Mouse (Mus musculus) Patski (cell line): Measurements from ENCODE around the gene Peak1. TPM values are rescaled to one million over a fixed set of nuclear protein-coding genes. Genes with fewer than 3 reads are reported as not detected.
A peak's percentile ranks its signal among the peaks of the same experiment; 100 is the strongest.
"Not testable (repeated sequence)": the region's sequence is repeated elsewhere in the genome, so short reads cannot be mapped to it uniquely, and the experiment has no call there.

Source experiments
- ATAC-seq: fragments of 100-300 bp; one replicate; pipeline ENCODE4 v1.8.0; 2021
- CTCF ChIA-PET: fragments of 350-600 bp; sonication (Branson Sonifier 250); formaldehyde crosslinking; loops from one replicate; lab custom pipeline; 2022; ENCODE audit warnings: inconsistent platforms; lab: Charles Lee
- POLR2A ChIA-PET: fragments of 350-600 bp; sonication (Branson Sonifier 250); formaldehyde crosslinking; loops from one replicate; lab custom pipeline; 2022; ENCODE audit warnings: antibody characterized with exemption, inconsistent platforms; lab: Charles Lee
- DNase-seq: peaks from one replicate; pipeline ENCODE4 v3.0.0-alpha.2; 2011; ENCODE audit warnings: low read depth, low spot score
- H3K27me3 ChIP-seq: fragments of 371-371 bp; one replicate; pipeline ENCODE4 v1.5.1; 2021
- CTCF ChIP-seq: fragments of 100-300 bp; IDR thresholded peaks from one replicate; pipeline ENCODE4 v1.5.1; 2021
- in situ Hi-C: fragments of 300-500 bp; cut with MboI; formaldehyde crosslinking; loops from 3 replicates; pipeline ENCODE4 v1.11.1; 2018; ENCODE audit warnings: low pct_unique_long_range_greater_than_20kb, mixed read lengths
- polyA plus RNA-seq: library from polyadenylated mRNA; unstranded; gene quantifications from one replicate; pipeline ENCODE4 v1.2.3, GENCODE M21; 2021

The Peak1 gene
- polyA plus RNA-seq, 1 experiment from 2014 or later: 26.1 TPM

- DNase-seq (no peak), ATAC-seq (no peak)
- TF ChIP-seq CTCF: no peak
- H3K27me3 ChIP-seq: no peaks in the 10 kb centered on the region
- CTCF ChIA-PET: interaction anchor here (0.8 to 1.1 kb wide), 3 partner anchors 15 to 95 kb away, joined by 3 read pairs; no protein-coding TSS in a partner anchor
- POLR2A ChIA-PET: interaction anchor here (1.4 kb wide), 1 partner anchor 286 kb away, joined by 3 read pairs; no protein-coding TSS in a partner anchor
- in situ Hi-C loops: no loop called here
Observed at GRCm38 (mm10) chr9:56230906-56231305, 187.0 kb downstream of the Peak1 start.

- no peak for TF ChIP-seq CTCF
- H3K27me3 ChIP-seq: no peaks in the 10 kb centered on the region
- no peak for DNase-seq
- ATAC-seq: no peak
- CTCF ChIA-PET: interaction anchor here (1.6 kb wide), 1 partner anchor 10 kb away, joined by 5 read pairs; no protein-coding TSS in a partner anchor
- POLR2A ChIA-PET: no interaction called here
- in situ Hi-C loops: no loop called here
Observed at GRCm38 (mm10) chr9:56227626-56228025, 190.2 kb downstream of the Peak1 start.

GRCm38 (mm10) chr9:56223429-56224051 is 194.3 kb downstream of the Peak1 start:
- CTCF ChIA-PET: interaction anchor here (1.0 to 1.3 kb wide), 2 partner anchors 10 kb away, joined by 3 read pairs; no protein-coding TSS in a partner anchor
- POLR2A ChIA-PET, H3K27me3 ChIP-seq, DNase-seq, in situ Hi-C loops: not testable (repeated sequence)
- ATAC-seq: peak; percentile 100

GRCm38 (mm10) chr9:56218860-56219259 is 199.0 kb downstream of the Peak1 start:
- no peaks in the 10 kb centered on the region for H3K27me3 ChIP-seq
- no peak for TF ChIP-seq CTCF
- POLR2A ChIA-PET: interaction anchor here (0.5 kb wide), 1 partner anchor 250 kb away, joined by 3 read pairs; no protein-coding TSS in a partner anchor
- in situ Hi-C loops: no loop called here
- no peak for DNase-seq
- CTCF ChIA-PET: no interaction called here
- ATAC-seq: no peak

GRCm38 (mm10) chr9:56218043-56218442 is 199.8 kb downstream of the Peak1 start:
- CTCF ChIA-PET: interaction anchor here (2.2 kb wide), 1 partner anchor 335 kb away, joined by 6 read pairs; no protein-coding TSS in a partner anchor
- no peak for ATAC-seq
- DNase-seq: no peak
- POLR2A ChIA-PET: no interaction called here
- H3K27me3 ChIP-seq: no peaks in the 10 kb centered on the region
- in situ Hi-C loops: no loop called here
- no peak for TF ChIP-seq CTCF

- no peak for TF ChIP-seq CTCF
- ATAC-seq (no peak), DNase-seq (no peak)
- in situ Hi-C loops: no loop called here
- ChIA-PET CTCF (interaction anchor here (2.2 kb wide), 1 partner anchor 335 kb away, joined by 6 read pairs; no protein-coding TSS in a partner anchor), POLR2A (no interaction called here)
- H3K27me3 ChIP-seq: no peaks in the 10 kb centered on the region
Observed at GRCm38 (mm10) chr9:56217386-56217785, 200.5 kb downstream of the Peak1 start.

- TF ChIP-seq CTCF: peak; percentile 85
- POLR2A ChIA-PET: interaction anchor here (1.3 to 1.5 kb wide), 2 partner anchors 293 to 339 kb away, joined by 5 to 7 read pairs; no protein-coding TSS in a partner anchor
Observed at GRCm38 (mm10) chr9:56213451-56214291, 204.2 kb downstream of the Peak1 start.

GRCm38 (mm10) chr9:56208817-56209216 is 209.1 kb downstream of the Peak1 start:
- no peak for DNase-seq
- ChIA-PET CTCF (no interaction called here), POLR2A (no interaction called here)
- ATAC-seq: no peak
- no peak for TF ChIP-seq CTCF
- no peaks in the 10 kb centered on the region for H3K27me3 ChIP-seq
- in situ Hi-C loops: no loop called here

More at GRCm38 (mm10) chr9:56213451-56214291, 204.2 kb downstream of the Peak1 start:
- ATAC-seq: peak; percentile 47
- CTCF ChIA-PET: interaction anchor here (0.8 to 4.4 kb wide), 19 partner anchors 9 to 343 kb away, joined by 3 to 24 read pairs (median 5); no protein-coding TSS in a partner anchor
- DNase-seq: no peak
- no peaks in the 10 kb centered on the region for H3K27me3 ChIP-seq
- in situ Hi-C loops: loop anchor here (5.0 kb wide), 3 partner anchors 204 to 339 kb away; partner anchors contain the start of genes Hmg20a and Peak1

- ATAC-seq: no peak
- in situ Hi-C loops: no loop called here
- CTCF ChIA-PET: no interaction called here
Observed at GRCm38 (mm10) chr9:56207516-56207915, 210.4 kb downstream of the Peak1 start.

GRCm38 (mm10) chr9:56207083-56207482 is 210.8 kb downstream of the Peak1 start:
- ATAC-seq (no peak), DNase-seq (no peak)
- ChIA-PET POLR2A (no interaction called here), CTCF (no interaction called here)
- no peaks in the 10 kb centered on the region for H3K27me3 ChIP-seq
- in situ Hi-C loops: no loop called here
- TF ChIP-seq CTCF: no peak

More at GRCm38 (mm10) chr9:56207516-56207915, 210.4 kb downstream of the Peak1 start:
- POLR2A ChIA-PET: no interaction called here
- no peak for TF ChIP-seq CTCF
- no peaks in the 10 kb centered on the region for H3K27me3 ChIP-seq
- DNase-seq: no peak
